Mouse (Mus musculus): Measurements from ENCODE around the gene Igsf3. TPM values are rescaled to one million over a fixed set of nuclear protein-coding genes. Genes with fewer than 3 reads are reported as not detected.

The Igsf3 gene
- 10 to 100 TPM; 16.4 to 17.7 (median 16.9) TPM for total RNA-seq (2022)

- DNase-seq (ENCODE audit: low spot score in 2 of 2), result no peak
Measured at GRCm38 (mm10) chr3:101376538-101377247, at the start of gene Igsf3. Gene Igsf3, plus strand, starts transcription at chr3:101377083.

- DNase-seq (ENCODE audit: low spot score in 2 of 2), result no peak
Measured at GRCm38 (mm10) chr3:101327248-101327647, 49.6 kb upstream of the Igsf3 start.

GRCm38 (mm10) chr3:101328617-101329016 lies 48.3 kb upstream of the Igsf3 start:
- DNase-seq (ENCODE audit: low spot score in 2 of 2), result no peak

- peak; percentile 63 to 79 for DNase-seq (ENCODE audit: low spot score in 2 of 2)
Measured at GRCm38 (mm10) chr3:101343199-101343924, 33.5 kb upstream of the Igsf3 start.

- DNase-seq (ENCODE audit: low spot score in 2 of 2), result no peak
Measured at GRCm38 (mm10) chr3:101344246-101344645, 32.6 kb upstream of the Igsf3 start.

- DNase-seq (ENCODE audit: low spot score in 2 of 2), result no peak
Measured at GRCm38 (mm10) chr3:101345299-101345698, 31.6 kb upstream of the Igsf3 start.

GRCm38 (mm10) chr3:101346806-101347205 lies 30.1 kb upstream of the Igsf3 start:
- DNase-seq (ENCODE audit: low spot score in 2 of 2), result no peak

DNA sequence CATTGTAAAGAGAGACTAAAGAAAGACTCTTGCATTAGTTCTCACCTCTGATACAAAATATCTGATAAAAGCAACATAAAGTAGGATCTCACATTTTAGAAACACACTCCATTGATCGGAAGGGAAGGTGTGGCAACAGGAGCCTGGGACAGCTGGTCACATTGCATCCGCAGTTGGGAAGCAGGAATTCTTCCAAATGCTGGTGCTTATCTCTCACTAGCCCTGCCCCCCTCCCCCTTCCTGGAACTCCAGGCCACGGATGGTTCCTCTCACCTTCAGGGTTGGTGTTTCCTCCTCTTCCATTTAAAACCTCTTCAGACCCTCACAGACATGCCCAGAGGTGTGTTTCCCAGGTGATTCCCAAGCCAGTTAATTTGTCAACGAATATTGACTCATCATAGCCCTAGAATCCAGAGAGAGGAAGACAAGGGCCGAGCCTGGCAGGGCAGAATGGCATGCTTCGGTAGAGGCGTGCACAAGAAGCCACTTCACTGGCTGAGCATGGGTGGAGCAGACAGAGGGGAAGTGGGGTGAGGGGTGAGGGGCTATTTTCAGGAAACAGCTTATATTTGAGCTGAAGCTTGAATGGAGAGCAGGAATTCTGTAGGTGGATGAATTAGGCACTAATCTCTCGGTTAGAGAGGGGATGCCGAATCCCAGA lies 28.3 kb upstream of the Igsf3 start:
- no peak for DNase-seq (ENCODE audit: low spot score in 2 of 2)

DNA sequence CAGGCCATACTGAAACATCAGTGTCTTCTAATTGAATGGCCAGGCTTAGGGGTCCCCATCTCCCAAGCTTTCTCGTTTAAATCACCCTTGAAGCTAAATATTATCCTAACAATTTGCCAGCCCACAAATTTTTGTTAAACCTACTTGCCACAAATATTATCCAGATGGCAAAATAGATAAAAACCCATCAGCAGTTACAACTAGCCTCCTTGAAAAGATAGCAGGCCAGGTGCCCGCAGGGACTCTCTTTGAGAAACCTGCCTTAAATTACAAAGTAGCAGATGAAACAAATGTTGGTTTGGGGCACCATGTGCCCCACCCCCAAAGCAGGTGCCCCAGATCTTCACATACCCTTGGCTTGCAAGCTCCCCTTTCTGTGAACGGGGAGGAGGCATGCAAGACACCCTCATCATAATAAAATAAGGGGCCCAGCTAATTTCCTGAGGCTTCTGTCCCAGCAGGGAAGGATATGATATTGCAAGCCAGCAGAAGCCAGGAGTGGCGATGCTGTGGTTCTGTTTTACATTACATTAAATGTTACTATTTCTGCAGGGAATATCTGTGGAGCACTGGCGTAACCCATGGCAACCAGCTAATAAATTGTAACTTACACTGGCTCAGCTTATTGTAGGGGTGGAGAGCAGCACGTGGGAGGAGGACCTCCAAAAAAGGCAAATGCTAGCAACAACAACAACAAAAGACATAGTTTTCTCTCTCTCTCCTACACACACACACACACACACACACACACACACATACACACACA lies 27.2 kb upstream of the Igsf3 start:
- DNase-seq (ENCODE audit: low spot score in 2 of 2), result peak in 1 of 2 experiments; percentile 36

- no peak for DNase-seq (ENCODE audit: low spot score in 2 of 2)
Measured at GRCm38 (mm10) chr3:101350406-101350805, 26.5 kb upstream of the Igsf3 start.

- DNase-seq (ENCODE audit: low spot score in 2 of 2), result no peak
Measured at GRCm38 (mm10) chr3:101354490-101354889, 22.4 kb upstream of the Igsf3 start.

- DNase-seq (ENCODE audit: low spot score in 2 of 2), result no peak
Measured at GRCm38 (mm10) chr3:101355702-101356101, 21.2 kb upstream of the Igsf3 start.

GRCm38 (mm10) chr3:101356583-101357553 lies 20.0 kb upstream of the Igsf3 start:
- no peak for DNase-seq (ENCODE audit: low spot score in 2 of 2)

DNA sequence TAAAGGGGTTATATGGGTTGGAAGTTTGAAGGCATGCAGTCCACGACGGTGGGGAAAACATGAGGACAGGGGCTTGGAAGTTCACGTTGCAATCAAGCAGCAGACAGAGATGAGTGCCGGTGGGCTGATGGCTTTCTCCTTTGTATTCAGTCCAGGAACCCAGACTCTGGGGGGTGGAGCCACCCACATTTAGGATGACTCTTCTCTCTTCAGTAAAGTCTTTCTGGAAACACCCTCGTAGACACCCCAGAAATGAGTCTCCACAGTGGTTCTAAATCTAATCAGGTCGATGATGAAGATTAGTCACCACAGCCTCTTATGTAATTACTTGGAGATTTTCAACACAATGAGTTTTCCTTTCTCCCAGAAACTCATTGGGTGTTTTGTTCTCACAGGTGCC lies 16.1 kb upstream of the Igsf3 start:
- DNase-seq (ENCODE audit: low spot score in 2 of 2), result no peak

DNA sequence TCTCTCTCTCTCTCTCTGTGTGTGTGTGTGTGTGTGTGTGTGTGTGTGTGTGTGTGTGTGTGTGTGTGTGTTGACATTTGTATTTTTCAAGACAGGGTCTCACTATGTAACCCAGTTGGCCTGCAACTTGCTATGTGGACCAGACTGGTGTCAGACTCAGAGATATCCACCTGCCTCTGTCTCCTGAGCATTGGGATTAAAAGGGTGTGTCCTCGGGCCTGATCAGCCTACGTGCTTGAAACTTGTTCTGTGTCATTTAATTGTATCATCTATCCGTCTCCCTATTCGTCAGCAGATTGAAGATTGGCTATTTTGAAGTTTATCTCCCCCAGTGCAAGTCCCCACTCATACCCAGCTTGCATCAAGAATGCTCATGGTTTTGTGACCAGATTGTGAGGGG lies 14.5 kb upstream of the Igsf3 start:
- no peak for DNase-seq (ENCODE audit: low spot score in 2 of 2)

DNA sequence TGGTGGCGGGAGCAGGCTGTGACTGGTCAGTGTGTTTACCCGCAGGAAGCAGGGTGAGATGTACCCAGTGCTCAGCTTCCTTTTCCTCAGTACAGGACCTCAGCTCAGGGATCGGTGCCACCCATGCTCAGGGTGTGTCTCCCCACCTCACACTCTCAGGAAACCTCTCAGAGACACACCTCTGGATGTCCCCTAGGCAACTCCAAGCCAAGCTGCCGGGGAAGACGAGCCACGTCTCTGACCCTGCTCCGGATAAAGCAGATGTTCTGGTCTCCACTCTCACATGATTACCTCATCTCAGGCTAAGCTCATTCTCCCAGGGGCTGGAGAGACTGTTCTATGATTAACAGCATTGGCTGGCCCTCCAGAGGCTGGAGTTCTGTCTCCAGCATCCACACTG lies 13.3 kb upstream of the Igsf3 start:
- no peak for DNase-seq (ENCODE audit: low spot score in 2 of 2)

DNA sequence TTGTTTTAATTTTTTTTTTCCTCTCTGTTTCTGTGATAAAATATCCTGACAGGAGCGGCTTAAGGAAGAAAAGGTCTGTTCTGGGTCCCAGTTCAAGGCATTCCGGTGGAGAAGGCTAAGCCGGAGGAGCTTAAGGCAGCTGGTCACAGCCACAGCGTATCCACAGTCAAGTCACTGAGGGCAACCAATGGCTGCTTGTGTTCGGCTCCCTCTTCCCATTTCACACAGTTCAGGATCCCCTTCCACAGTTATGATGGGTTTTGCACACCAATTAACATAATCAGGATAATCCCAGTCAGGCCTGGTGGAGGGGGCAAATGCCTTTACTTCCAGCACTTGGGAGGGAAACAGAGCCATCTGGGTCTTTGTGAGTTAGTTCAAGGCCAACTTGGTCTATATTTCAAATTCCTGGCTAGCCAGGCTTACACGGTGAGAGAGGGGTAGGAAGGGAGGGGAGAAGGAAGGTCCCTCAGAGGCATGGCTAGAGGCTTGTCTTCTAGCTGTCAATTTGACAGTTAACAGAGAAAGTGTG lies 11.7 kb upstream of the Igsf3 start:
- DNase-seq (ENCODE audit: low spot score in 2 of 2), result no peak

- DNase-seq (ENCODE audit: low spot score in 2 of 2), result no peak
Measured at GRCm38 (mm10) chr3:101365911-101366310, 11.0 kb upstream of the Igsf3 start.

DNA sequence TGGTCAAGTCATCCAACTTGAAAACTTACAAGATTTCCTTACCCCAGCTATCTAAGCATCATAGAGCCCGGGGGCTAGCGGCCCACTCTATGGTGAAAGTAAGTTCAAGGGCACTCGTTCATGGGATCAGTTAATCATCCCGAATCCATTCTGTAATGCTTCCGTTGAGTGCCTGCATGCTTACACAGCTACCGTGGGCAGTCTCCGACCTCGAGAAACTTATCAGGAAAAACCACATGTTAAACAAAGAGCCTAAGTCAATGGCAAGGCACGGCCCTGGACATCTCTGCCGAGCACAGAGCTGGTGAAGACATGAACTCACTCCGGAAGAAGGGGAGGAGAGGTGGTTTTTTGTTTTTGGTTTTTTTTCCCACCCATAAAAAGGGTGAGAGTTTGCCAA lies 9.5 kb upstream of the Igsf3 start:
- DNase-seq (ENCODE audit: low spot score in 2 of 2), result no peak

GRCm38 (mm10) chr3:101369301-101369881 lies 7.5 kb upstream of the Igsf3 start:
- no peak for DNase-seq (ENCODE audit: low spot score in 2 of 2)

Measured in layer of hippocampus, adult 8-10 months (tissue).